Mouse (Mus musculus) thymus, postnatal 4 days (tissue): Measurements from ENCODE around the gene Calca.
"Not testable (repeated sequence)": the region's sequence is repeated elsewhere in the genome, so short reads cannot be mapped to it uniquely, and the experiment has no call there.

Source experiments
- DNase-seq: peaks from one replicate; pipeline ENCODE4 v3.0.0; 2021

Calca gene

GRCm38 (mm10) chr7:114636102-114636501 is at the start of gene Calca:
Calca (minus strand) TSS chr7:114636357.
- peak; percentile 12 for DNase-seq

GRCm38 (mm10) chr7:114672697-114673096 is 36.5 kb upstream of the Calca start:
- DNase-seq, result no peak

- no peak for DNase-seq
These were observed 35.2 kb upstream of the Calca start for GRCm38 (mm10) chr7:114671405-114671804.

GRCm38 (mm10) chr7:114649730-114650129 is 13.6 kb upstream of the Calca start:
- DNase-seq, result no peak

- peak; percentile 17 for DNase-seq
These were observed 12.6 kb upstream of the Calca start for GRCm38 (mm10) chr7:114648791-114649190.

GRCm38 (mm10) chr7:114635569-114636101 is 522 bp downstream of the Calca start:
- DNase-seq, result peak; percentile 38

GRCm38 (mm10) chr7:114634386-114634785 is 1.8 kb downstream of the Calca start:
- DNase-seq, result no peak

GRCm38 (mm10) chr7:114625966-114626365 is 10.2 kb downstream of the Calca start:
- DNase-seq, result no peak

GRCm38 (mm10) chr7:114616759-114617158 is 19.4 kb downstream of the Calca start:
- no peak for DNase-seq

- DNase-seq, result not testable (repeated sequence)
These were observed 41.8 kb downstream of the Calca start for GRCm38 (mm10) chr7:114594391-114594790.

- DNase-seq, result no peak
These were observed 53.7 kb downstream of the Calca start for GRCm38 (mm10) chr7:114582441-114582840.
